Mouse (Mus musculus) erythroblast, embryonic 14.5 days (primary cell): ENCODE data around the gene Olfr130.

Source experiments
- GATA1 ChIP-seq: IDR thresholded peaks from 2 replicates; pipeline ENCODE4 v1.6.1; 2012; ENCODE audit warnings: low read length, inconsistent platforms, mixed read lengths
- TAL1 ChIP-seq: IDR thresholded peaks from 3 replicates; pipeline ENCODE4 v1.6.1; 2012; ENCODE audit warnings: low read length, inconsistent platforms, mixed read lengths

- no peak for TF ChIP-seq GATA1
- no peak for TF ChIP-seq TAL1
These were observed 24.9 kb downstream of the Olfr130 start, which contains the start of gene Olfr131 for GRCm38 (mm10) chr17:38088593-38088992.
